Mouse (Mus musculus): ENCODE measurements at regions not wholly inside any gene's neighbourhood (a gene's known extent, or its start where the extent isn't known, plus 50 kb on each side); places are given as distances from the start of the nearest gene placed in this dataset.

DNA sequence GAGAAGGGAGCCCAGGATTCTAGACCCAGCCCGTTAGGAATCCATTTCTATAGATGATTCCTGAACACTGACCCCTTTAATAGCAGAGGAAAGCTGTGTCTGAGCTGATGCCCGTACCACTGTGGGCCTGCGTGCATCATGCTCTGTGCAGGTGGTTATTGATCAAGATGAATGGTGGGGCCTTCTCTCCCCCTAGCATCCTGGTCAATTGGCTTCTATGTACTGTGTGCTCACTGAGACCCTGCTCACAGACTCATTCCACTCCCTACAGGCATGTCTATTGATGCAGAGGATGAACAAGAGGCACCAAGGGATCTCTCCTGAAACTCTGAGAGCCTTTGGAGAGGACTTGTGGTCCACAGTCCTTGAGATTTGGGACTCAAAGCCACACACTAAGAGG, 260.5 kb downstream of the Matn1 start:
- DNase-seq: no peak
- intact Hi-C loops (cut with DNase I; ENCODE audit: low total_unique reads): no loop called here

DNA sequence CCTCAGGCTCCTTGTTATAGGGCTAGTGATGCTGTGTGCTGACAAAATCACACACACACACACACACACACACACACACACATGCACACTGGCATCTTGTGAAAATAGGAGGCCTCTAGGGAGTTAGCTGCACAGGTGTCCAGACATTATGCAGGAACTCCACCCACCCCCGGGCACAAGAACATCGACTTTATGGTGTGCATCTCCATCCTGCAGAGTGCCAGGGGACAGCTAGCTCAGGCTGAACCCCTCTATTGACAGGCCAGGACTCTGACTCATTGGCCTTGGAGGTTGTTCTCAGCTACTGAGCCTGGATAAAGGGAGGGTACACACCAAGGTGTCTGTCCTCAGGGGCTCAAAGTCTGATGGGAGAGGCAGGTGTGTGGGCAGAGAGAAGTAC, 260.9 kb downstream of the Matn1 start:
- DNase-seq: no peak
- intact Hi-C loops (cut with DNase I; ENCODE audit: low total_unique reads): no loop called here

DNA sequence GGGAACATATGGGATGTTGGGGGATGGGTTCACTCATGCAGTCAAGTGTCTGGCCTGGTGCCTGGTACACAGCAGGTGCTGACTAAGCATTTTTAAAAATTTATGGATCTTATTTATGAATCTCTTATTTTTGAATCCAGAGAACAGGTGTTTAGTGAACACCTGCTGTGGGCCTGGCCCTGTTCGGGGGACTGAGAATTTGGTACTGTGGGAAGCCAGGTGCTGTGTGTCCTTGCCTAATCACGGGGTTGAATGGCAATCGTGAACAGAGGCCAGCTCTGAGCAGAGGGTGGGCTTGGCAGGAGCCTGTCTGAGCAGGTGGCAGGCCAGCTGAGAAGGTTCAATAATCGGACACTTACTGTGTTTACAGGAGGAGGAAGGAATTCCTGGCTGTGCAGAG, 261.5 kb downstream of the Matn1 start:
- intact Hi-C loops (cut with DNase I; ENCODE audit: low total_unique reads): no loop called here
- no peak for DNase-seq

DNA sequence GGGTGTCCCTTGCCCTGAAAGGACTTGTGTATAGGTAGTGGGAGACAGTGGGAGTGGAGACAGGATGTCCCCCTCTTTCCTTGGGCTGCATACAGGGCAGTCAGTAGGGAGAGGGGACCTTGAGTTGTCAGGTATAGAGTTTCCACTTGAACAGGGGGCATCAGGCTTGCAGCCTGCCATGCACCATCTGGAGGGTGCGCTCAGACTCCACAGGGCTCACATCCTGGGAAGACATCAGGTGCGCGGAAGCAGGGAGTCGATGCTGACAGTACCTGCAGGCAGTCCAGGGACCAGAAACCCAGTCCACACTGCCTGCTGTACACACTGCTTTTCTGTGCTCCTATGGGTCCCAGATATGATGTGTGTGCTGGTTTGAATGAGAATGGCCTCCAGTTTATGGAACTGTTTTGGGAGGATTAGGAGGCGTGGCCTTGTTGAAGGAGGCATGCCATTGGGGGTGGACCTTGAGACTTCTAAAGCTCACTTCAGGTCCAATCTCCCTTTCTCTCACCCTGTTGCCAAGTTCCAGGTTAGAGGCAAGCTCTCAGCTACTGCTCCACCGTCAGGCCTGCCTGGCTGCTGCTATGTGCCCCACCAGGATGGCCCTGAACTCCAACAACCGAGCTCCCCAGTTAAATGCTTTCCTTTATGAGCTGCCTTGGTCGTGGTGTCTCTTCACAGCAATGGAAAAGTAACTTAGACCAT, 262.1 kb downstream of the Matn1 start:
- intact Hi-C loops (cut with DNase I; ENCODE audit: low total_unique reads): no loop called here

DNA sequence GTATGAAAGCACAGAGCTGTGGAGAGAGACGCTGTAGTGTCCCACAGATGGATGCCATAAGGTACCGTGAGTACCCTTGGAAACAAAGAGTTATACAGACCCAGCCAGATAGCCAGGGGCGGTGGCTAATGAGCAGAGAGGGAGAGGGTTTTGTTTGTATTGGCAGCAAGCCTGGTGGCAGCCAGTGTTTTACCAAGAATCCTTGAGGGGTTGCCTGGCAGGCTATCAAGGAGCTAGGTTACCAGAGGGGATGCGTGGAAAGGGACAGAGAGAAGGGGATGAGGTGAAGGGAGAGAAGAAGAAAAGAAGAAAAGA, 262.7 kb downstream of the Matn1 start:
- no peak for DNase-seq
- intact Hi-C loops (cut with DNase I; ENCODE audit: low total_unique reads): no loop called here

More for the DNA sequence above, 262.1 kb downstream of the Matn1 start:
- no peak for DNase-seq

- intact Hi-C loops (cut with DNase I; ENCODE audit: low total_unique reads): no loop called here
- DNase-seq: no peak
Observed at GRCm38 (mm10) chr4:131207249-131207648, 263.1 kb downstream of the Matn1 start.

DNA sequence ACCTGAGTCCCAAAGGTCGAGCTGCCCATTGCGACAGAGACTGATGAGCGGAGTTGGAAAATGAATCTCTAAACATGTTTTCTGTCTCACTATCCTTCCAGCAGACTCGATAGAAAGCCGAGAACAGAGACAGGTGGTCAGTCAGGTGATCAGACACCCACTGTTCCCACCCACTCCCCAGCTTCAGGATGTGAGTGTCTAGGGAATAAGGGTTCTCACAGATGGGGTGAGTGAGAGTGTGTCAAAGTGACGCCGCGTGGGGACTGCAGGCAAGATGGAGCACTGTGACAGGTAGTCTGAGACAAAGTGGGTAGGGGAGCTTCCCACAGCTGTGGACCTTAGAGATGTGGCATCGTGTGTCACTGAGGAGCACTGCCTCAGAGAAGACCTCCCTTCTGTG, 264.0 kb downstream of the Matn1 start:
- DNase-seq: no peak
- intact Hi-C loops (cut with DNase I; ENCODE audit: low total_unique reads): no loop called here

- intact Hi-C loops (cut with DNase I; ENCODE audit: low total_unique reads): no loop called here
Observed at GRCm38 (mm10) chr4:131208637-131209036, 264.5 kb downstream of the Matn1 start.

DNA sequence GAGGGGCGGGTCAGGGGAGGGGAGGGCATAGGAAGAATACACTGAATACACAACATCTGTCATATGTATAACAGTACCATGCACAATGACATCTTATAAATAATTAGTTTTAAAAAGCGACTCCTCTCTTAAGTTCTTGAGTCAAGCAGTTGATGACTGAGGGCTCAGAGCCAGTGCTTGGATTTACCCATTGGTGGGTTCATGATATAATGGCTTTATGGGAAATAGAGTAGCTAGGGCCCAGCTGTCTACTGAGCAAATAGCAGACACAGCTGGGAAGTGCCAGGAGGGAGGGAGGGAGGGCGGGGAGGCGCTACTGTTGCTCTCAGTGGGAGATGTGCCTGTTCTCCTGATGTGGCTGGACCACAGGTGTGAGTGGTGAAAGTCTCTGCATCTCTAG, 268.5 kb downstream of the Matn1 start:
- intact Hi-C loops (cut with DNase I; ENCODE audit: low total_unique reads): no loop called here
- no peak for DNase-seq

More at GRCm38 (mm10) chr4:131208637-131209036, 264.5 kb downstream of the Matn1 start:
- no peak for DNase-seq

DNA sequence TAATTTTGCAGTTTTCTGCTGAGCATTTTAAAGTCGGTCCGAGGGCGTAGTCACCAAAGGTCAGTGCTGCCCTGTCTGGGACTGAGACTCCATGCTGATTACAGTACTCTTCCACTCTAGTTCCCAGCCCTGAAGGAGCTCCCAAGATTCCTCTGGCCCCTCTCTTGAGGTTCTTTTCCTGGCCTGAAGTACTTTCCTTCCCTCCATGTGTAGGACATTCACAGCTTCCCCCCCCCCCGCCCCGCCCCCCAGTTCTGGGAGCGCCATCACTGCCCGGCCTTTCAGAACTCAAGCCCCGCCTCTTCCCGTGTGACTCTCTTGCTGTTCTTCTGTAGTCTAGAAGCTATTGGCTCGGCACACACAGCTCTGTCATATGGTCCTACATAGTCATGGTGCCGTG, 271.5 kb downstream of the Matn1 start:
- DNase-seq: no peak
- intact Hi-C loops (cut with DNase I; ENCODE audit: low total_unique reads): no loop called here

DNA sequence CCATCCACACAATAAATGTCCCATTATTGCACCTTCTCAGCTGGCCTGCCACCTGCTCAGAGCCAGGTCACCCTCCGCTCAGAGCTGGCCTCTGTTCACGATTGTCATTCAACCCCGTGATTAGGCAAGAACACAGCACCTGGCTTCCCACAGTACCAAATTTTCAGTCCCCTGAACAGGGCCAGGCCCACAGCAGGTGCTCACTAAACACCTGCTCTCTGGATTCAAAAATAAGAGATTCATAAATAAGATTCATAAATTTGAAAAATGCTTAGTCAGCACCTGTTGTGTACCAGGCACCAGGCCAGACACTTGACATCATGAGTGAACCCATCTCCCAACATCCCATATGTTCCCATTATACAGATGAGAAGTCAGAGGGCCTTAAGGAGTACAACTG, 272.2 kb downstream of the Matn1 start:
- intact Hi-C loops (cut with DNase I; ENCODE audit: low total_unique reads): no loop called here
- no peak for DNase-seq

DNA sequence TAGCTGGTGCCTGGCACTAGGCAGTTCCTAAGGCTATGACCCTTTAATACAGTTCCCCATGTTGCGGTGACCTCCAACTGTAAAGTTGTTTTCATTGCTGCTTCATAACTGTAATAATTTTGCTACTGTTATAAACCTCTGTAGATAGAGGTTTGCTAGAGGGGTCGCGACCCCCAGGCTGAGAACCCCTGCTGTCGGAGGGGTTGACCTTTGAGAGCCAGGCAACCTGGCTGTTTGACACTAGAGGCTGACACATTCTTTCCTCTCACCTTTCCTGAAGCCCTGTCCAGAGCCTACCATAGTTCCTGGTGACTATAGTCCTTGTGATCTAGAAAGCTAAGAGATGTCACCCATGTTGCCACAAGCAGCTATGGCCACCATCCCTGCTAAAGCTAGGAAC, 272.9 kb downstream of the Matn1 start:
- intact Hi-C loops (cut with DNase I; ENCODE audit: low total_unique reads): no loop called here
- DNase-seq: no peak

GRCm38 (mm10) chr4:131217571-131218155, 273.5 kb downstream of the Matn1 start:
- no peak for DNase-seq
- intact Hi-C loops (cut with DNase I; ENCODE audit: low total_unique reads): no loop called here

DNA sequence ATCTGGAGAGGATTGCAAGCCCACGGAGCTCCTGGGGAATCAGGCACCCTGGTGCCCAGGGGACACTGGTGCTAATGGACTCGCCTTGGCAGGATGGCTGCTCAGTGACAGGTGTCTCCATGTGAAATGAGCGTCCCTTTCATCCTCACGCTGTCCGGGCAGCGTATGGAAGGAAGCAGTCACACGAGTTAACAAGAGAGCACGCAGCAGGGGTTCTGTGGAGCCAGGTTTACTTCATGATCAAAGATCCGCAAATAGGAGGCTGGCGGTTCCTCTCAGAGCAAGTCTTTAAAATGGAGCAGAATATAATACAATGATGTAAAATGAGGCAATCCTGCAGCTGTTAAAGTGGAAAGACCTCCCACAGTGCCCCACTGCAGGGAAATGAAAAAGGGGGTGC, 276.8 kb downstream of the Matn1 start:
- DNase-seq: no peak
- intact Hi-C loops (cut with DNase I; ENCODE audit: low total_unique reads): no loop called here

GRCm38 (mm10) chr4:131230361-131230760, 286.2 kb downstream of the Matn1 start:
- DNase-seq: no peak
- intact Hi-C loops (cut with DNase I; ENCODE audit: low total_unique reads): no loop called here

DNA sequence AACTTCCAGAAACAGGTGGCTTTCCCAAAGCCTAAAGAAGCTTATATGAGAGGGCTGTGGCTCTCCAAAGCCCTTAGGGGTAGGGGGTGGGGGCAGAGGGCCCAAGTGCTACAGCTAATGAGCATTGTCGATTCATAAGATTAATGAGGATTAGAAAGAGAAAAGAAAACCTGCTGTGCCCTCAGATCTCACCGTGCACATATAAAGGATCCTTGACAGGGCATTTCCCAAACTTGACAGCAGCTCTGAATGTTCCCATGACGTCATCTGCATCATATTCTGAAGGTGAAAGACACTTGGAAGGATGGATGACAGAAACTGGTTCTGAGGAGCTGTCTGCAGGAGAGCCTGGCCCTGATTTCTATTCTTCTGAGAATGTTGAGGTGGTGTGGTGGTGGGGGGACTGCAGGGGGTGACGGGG, 292.4 kb downstream of the Matn1 start:
- intact Hi-C loops (cut with DNase I; ENCODE audit: low total_unique reads): no loop called here
- DNase-seq: no peak

DNA sequence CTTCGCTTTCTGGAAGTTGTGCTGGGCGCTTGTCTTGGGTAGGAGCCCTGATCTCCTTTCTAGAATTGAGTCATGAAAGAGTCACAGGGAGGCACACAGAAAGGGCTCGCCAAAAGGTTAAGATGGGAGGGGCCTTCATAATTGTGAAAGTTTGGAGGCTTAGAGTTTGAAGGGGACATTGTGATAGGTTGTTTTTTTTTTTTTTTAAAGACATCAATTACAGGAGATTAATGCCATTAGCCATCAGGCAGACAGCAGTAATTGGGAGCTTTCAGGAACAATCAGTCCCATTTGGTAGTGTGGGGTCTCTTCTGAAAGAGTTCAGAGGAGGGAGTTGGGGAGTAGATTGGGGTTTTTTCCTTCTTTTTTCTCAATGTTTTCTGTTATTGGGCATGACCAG, 294.4 kb downstream of the Matn1 start:
- intact Hi-C loops (cut with DNase I; ENCODE audit: low total_unique reads): no loop called here
- no peak for DNase-seq

GRCm38 (mm10) chr4:131239132-131239531, 294.9 kb downstream of the Matn1 start:
- intact Hi-C loops (cut with DNase I; ENCODE audit: low total_unique reads): no loop called here
- no peak for DNase-seq

GRCm38 (mm10) chr4:131240457-131240856, 296.3 kb downstream of the Matn1 start:
- intact Hi-C loops (cut with DNase I; ENCODE audit: low total_unique reads): no loop called here
- no peak for DNase-seq

- intact Hi-C loops (cut with DNase I; ENCODE audit: low total_unique reads): no loop called here
- no peak for DNase-seq
Observed at GRCm38 (mm10) chr4:131242250-131242649, 298.1 kb downstream of the Matn1 start.

DNA sequence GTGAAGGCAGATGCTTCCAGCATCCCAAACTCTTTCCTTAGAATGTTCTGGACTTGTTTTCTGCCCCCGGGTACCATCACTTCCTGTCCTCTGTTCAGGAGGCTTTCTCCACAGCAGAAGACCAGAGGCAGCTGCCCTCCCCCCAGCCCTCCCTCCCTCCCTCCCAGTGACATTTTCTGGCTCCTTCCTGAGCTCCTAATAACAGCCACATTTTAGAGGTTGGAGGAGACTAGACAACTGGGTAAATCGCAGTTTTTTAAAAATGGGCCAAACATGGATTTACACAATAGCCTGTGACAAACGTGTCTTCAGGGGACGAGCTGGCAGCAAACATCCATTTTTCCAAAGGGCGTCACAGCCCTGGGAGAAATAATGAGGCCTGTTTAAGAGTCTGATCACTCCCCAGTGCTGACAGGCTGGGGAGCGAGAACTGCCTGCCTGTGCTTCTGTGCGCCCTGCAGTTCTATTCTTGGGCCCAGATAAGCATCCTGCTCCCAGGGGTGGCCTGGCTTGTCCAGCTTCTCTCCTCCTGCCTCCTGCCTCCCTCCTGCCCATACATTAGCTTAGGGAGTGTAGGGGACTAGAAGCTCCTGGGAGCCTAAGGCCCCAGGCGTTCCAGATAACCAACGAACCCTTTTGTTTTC, 299.7 kb downstream of the Matn1 start:
- intact Hi-C loops (cut with DNase I; ENCODE audit: low total_unique reads): no loop called here
- DNase-seq: no peak

All from gastrocnemius, postnatal 14 days (tissue).